Mouse (Mus musculus): Measurements from ENCODE around the gene Adgrf3. TPM values are rescaled to one million over a fixed set of nuclear protein-coding genes. Genes with fewer than 3 reads are reported as not detected.

The Adgrf3 gene
- 0.17 and 0.26 TPM in 2 replicates for polyA plus RNA-seq (2015; fragmentation: Nextera tagmentation; extraction: Ambion mirVana)

DNA sequence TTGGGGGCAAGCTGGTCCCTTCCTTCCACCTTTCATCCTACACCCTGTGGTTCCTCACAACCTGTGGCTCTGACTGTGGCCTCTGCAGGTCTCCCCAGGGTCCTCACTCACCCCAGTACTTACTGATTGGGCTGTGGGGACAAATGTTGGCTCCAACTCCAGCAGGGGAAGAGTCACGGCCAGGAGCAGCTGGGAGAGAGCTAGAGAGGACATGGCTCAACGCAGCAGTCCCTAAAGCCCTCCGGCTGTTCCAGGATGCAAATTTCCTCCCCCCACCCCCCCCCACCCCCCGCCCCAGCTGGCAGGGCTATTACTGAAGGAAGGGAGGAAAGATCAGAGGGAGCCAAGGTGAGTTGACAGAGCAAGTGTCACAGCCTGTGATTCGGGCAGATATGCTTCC is at the start of gene Adgrf3:
Gene Adgrf3, minus strand, starts transcription at position 230 of the 400 bp plus-strand sequence.
- H3K36me3 ChIP-seq: no peaks in the 10 kb centered on the region
- no peak within 1 kb of the TSS for H3K9ac ChIP-seq
- no peaks in the 10 kb centered on the region for H3K9me3 ChIP-seq (replicated peaks)
- 19% methylated on average over 5 of the region's 5 CpGs for WGBS
- no peak for ATAC-seq (replicated peaks; ENCODE audit: low FRiP score)
- H3K4me2 ChIP-seq: no peak within 1 kb of the TSS
- no peaks in the 10 kb centered on the region for H3K27me3 ChIP-seq
- no peak within 1 kb of the TSS for H3K4me3 ChIP-seq (replicated peaks)
- no peaks in the 10 kb centered on the region for H3K4me1 ChIP-seq
- H3K27ac ChIP-seq: no peak within 1 kb of the TSS

DNA sequence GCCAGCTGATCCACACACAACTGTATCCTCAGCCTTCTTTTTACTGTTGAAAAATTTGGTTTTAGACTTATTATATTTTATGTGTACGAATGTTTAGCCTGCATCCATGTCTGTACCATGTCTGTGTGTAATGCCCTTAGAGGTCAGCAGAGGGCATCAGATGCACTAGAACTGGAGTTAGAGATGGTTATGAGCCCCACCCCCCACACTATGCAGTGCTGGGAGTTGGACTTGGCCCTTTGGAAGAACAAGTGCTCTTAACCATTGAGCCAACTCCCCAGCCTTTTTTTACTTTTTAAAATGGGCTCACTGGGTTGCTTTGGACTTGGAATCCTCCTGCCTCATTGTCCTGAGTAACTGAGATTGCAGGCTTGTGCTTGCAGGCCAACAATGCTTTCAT is 42.1 kb upstream of the Adgrf3 start:
- peaks cover 24% of the 10 kb centered on the region for H3K36me3 ChIP-seq
- no peaks in the 10 kb centered on the region for H3K9me3 ChIP-seq (replicated peaks)
- peaks cover 10% of the 10 kb centered on the region for H3K4me1 ChIP-seq
- no peaks in the 10 kb centered on the region for H3K27me3 ChIP-seq
- no peak overlapping the region for H3K4me2 ChIP-seq
- no peak for ATAC-seq (replicated peaks; ENCODE audit: low FRiP score)
- no peak overlapping the region for H3K27ac ChIP-seq
- no peak overlapping the region for H3K9ac ChIP-seq
- 93% methylated on average over 1 of the region's 1 CpGs for WGBS
- no peak overlapping the region for H3K4me3 ChIP-seq (replicated peaks)

DNA sequence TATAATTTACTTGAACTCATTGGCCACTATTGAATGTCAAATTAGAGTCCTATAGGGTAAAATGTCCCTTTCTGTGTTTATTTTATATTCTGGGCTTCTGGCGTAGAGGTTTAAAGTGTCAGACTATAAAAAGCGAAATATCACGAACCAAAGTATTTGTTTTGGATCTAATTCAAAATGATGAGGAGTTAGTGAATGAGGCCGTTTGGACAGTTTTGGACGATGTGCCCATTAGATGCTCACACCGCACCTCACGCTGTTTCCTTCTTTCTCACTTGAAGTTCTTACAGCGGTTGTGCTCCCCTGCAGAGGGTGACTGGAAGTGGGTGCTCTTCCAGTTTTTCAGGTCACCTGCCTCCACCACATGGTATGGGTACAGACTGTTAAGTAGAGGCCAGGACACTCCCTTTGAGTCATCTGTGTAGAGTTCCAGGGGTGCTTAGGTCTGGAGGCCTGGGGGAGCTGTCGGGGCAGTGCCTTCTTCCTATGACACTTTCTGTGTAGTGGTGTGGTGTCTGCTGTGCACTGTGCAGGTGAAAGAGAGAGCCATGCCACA is 40.4 kb upstream of the Adgrf3 start:
- no peak overlapping the region for H3K4me3 ChIP-seq (replicated peaks)
- H3K27me3 ChIP-seq: no peaks in the 10 kb centered on the region

DNA sequence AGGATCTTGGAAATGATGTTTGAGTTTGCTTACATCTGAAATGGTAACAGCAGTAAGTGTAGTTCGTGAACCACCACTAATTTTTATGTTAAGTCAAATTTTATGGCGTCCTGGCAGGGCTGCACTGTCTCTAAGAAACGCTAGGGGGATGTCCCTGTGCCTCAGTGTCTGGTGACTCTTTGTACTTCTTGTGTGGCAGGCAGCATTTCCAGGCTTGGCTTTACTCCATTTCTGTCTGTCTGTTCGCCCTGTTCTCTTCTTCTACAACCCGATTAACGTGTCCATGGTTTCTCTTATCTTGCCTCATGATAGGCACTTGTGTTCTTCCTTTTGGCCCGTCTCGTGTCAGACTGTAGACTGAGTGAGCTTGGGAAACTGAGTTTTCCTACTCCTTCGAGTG is 38.2 kb upstream of the Adgrf3 start:
- Histone ChIP-seq H3K27ac (no peak overlapping the region), H3K4me1 (peaks cover 18% of the 10 kb centered on the region), H3K4me2 (no peak overlapping the region), H3K9me3 (replicated peaks) (no peaks in the 10 kb centered on the region), H3K36me3 (peaks cover 6% of the 10 kb centered on the region), H3K9ac (no peak overlapping the region), H3K27me3 (no peaks in the 10 kb centered on the region), H3K4me3 (replicated peaks) (no peak overlapping the region)
- 63% methylated on average over 9 of the region's 9 CpGs for WGBS
- ATAC-seq (replicated peaks; ENCODE audit: low FRiP score): no peak

More for the DNA sequence above, 40.4 kb upstream of the Adgrf3 start:
- no peaks in the 10 kb centered on the region for H3K9me3 ChIP-seq (replicated peaks)
- H3K4me1 ChIP-seq: peaks cover 18% of the 10 kb centered on the region
- ATAC-seq (replicated peaks; ENCODE audit: low FRiP score): no peak
- WGBS: 77% methylated on average over 9 of the region's 9 CpGs
- no peak overlapping the region for H3K27ac ChIP-seq
- H3K4me2 ChIP-seq: no peak overlapping the region
- H3K9ac ChIP-seq: no peak overlapping the region
- peaks cover 14% of the 10 kb centered on the region for H3K36me3 ChIP-seq

DNA sequence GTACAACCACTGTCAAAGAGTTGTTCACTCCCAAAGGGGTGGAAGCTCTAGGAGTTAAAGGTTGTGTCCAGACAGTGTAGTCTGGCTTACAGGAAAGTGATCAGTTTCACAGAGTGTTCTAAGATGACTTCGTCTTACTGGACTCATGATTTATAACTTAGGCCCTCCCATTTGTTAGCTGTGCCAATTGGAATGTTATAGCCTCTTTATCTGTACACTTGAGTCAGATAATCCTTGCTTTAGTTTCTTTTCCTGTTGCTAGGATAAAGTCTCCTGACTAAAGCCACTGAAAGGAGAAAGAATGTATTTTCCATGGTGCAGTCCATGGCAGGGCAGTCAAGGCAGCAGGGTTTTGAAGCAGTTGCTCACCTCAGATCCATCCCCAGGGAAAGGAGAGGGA is 36.9 kb upstream of the Adgrf3 start:
- peaks cover under 1% of the 10 kb centered on the region; the same call in 1 of the 2 replicates for H3K36me3 ChIP-seq
- H3K27me3 ChIP-seq: no peaks in the 10 kb centered on the region
- no peak for ATAC-seq (replicated peaks; ENCODE audit: low FRiP score)
- peaks cover 18% of the 10 kb centered on the region for H3K4me1 ChIP-seq
- no peak overlapping the region for H3K4me2 ChIP-seq
- 18% methylated on average over 1 of the region's 1 CpGs for WGBS
- no peaks in the 10 kb centered on the region for H3K9me3 ChIP-seq (replicated peaks)
- H3K4me3 ChIP-seq (replicated peaks): no peak overlapping the region
- no peak overlapping the region for H3K9ac ChIP-seq
- no peak overlapping the region for H3K27ac ChIP-seq

DNA sequence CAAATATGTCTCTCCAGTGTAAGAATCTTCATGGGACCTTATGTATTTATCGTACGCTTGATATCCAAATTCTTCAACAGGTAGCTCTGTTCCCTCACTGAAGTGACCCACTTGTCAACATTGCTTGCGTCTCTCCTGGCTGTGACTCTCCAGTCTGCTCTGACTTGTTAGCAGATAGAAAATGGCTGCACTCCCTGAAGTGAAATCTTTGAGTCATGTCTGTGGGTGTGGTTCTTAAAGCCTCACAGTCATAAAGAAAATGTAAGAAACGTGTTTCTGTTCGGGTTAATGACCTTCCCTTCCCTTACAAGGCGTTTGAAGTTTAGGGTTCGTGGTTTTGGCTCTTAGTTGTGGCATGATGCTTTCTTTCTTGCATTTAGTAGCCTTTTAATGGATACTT is 35.0 kb upstream of the Adgrf3 start:
- Histone ChIP-seq H3K4me3 (replicated peaks) (no peak overlapping the region), H3K4me1 (peaks cover 20% of the 10 kb centered on the region), H3K4me2 (no peak overlapping the region), H3K9ac (no peak overlapping the region), H3K9me3 (replicated peaks) (no peaks in the 10 kb centered on the region), H3K27me3 (no peaks in the 10 kb centered on the region), H3K27ac (no peak overlapping the region), H3K36me3 (no peaks in the 10 kb centered on the region)
- WGBS: 82% methylated on average over 7 of the region's 7 CpGs
- no peak for ATAC-seq (replicated peaks; ENCODE audit: low FRiP score)

DNA sequence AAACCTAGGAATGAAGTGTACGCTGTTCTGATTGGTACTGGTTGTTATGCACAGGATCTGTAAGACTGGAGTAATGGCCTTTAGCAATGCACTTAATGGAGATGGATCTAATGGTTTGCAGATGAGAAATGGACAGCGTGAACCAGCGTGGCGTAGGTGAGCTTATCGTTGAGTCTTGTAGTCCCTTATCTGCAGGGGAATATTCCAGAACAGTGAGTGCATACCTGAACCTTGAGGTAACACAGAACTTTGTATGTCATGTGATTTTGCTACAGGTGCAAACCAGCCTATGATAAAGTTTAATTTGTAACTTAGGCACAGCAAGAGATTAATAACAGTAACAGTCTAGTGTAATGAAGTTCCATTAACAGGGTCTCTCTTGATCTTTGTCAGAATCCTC is 33.0 kb upstream of the Adgrf3 start:
- no peak for ATAC-seq (replicated peaks; ENCODE audit: low FRiP score)
- Histone ChIP-seq H3K9ac (no peak overlapping the region), H3K4me3 (replicated peaks) (no peak overlapping the region), H3K27me3 (no peaks in the 10 kb centered on the region), H3K9me3 (replicated peaks) (no peaks in the 10 kb centered on the region), H3K36me3 (no peaks in the 10 kb centered on the region), H3K4me1 (peaks cover 23% of the 10 kb centered on the region), H3K27ac (no peak overlapping the region), H3K4me2 (no peak overlapping the region)
- WGBS: 94% methylated on average over 5 of the region's 5 CpGs

DNA sequence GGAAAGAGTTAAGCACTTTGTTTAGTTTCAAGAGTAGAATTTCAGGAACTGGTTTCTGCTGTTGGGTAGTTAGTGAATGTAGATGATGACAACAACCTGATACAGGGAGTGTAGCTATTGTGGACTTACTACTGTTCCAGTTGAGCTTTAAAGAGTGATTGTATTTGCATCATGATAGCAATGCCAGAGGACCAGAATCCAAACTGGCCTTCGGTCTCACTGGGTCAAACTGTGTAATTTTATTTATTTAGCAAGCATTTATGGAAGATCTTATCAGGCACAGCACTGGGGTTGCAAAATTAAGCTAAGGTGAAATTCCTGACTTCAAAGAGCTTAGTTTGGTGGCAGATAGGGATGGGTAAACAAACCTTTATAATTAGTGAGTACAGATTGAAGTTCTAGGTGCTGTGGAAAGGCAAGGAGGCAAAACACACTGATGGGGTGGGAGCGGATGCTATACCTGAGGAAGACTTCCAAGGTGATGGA is 30.2 kb upstream of the Adgrf3 start:
- Histone ChIP-seq H3K4me3 (replicated peaks) (no peak overlapping the region), H3K27me3 (no peaks in the 10 kb centered on the region), H3K4me1 (peaks cover 25% of the 10 kb centered on the region), H3K27ac (no peak overlapping the region), H3K9ac (no peak overlapping the region), H3K9me3 (replicated peaks) (0 out of 2 replicates have a peak, but pooled peaks cover under 1% of the 10 kb centered on the region), H3K4me2 (no peak overlapping the region), H3K36me3 (peaks cover under 1% of the 10 kb centered on the region; the same call in 1 of the 2 replicates)
- WGBS: 83% methylated on average over 2 of the region's 2 CpGs
- no peak for ATAC-seq (replicated peaks; ENCODE audit: low FRiP score)

DNA sequence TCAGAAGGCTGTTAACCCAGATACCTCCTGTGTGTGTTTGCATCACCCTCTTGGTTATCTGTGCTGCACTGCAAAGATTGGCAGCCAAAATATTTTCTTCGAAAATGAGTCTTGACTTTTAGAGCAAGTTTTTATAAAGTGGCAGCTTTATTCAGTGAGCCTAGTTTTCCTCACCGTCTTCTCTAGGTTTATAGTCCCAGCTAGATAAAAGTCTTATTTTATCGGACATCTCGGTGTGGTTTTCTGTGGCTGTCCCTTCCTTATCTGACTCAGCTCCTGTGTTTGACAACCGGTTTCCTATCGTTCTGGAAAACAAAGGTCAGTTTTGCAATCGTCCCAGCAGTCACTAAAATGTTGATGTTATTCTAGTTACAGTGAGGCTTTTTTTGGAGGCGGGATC is 28.5 kb upstream of the Adgrf3 start:
- H3K4me2 ChIP-seq: peak overlapping the region; percentile 77
- no peaks in the 10 kb centered on the region for H3K27me3 ChIP-seq
- 0 out of 2 replicates have a peak, but pooled peaks cover 5% of the 10 kb centered on the region for H3K9me3 ChIP-seq (replicated peaks)
- peaks cover 25% of the 10 kb centered on the region for H3K4me1 ChIP-seq
- no peak overlapping the region for H3K9ac ChIP-seq
- ATAC-seq (replicated peaks; ENCODE audit: low FRiP score): no peak
- H3K4me3 ChIP-seq (replicated peaks): peak overlapping the region; percentile 83; the same call in 1 of the 2 replicates
- peaks cover 8% of the 10 kb centered on the region; the same call in 1 of the 2 replicates for H3K36me3 ChIP-seq
- 63% methylated on average over 8 of the region's 8 CpGs for WGBS
- no peak overlapping the region for H3K27ac ChIP-seq

DNA sequence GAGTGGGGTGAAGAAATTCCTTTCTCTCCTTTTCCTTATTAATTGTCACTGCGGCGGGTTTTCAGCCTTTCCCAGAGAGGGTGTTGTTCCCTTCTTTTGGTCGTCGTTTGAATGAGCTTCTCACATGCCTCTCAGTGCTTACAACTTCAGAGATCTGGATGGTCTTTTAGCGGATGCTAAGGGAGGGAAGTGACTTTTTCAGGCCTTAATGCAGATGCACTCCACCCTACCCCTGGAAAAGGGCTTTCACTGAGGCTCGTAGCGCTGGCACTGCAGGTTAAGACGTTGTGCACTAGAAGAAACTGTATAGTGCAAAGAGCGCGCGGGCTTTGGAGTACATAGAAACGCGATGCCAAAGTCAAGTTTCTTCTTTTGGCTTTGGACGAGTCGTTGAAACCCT is 27.5 kb upstream of the Adgrf3 start:
- Histone ChIP-seq H3K36me3 (peaks cover 8% of the 10 kb centered on the region; the same call in 1 of the 2 replicates), H3K27ac (peak overlapping the region; percentile 90), H3K9ac (peak overlapping the region; percentile 70), H3K9me3 (replicated peaks) (0 out of 2 replicates have a peak, but pooled peaks cover 5% of the 10 kb centered on the region), H3K4me2 (peak overlapping the region; percentile 77), H3K4me1 (peaks cover 25% of the 10 kb centered on the region), H3K4me3 (replicated peaks) (peak overlapping the region; percentile 83), H3K27me3 (no peaks in the 10 kb centered on the region)
- 2% methylated on average over 15 of the region's 15 CpGs for WGBS
- no peak for ATAC-seq (replicated peaks; ENCODE audit: low FRiP score)

DNA sequence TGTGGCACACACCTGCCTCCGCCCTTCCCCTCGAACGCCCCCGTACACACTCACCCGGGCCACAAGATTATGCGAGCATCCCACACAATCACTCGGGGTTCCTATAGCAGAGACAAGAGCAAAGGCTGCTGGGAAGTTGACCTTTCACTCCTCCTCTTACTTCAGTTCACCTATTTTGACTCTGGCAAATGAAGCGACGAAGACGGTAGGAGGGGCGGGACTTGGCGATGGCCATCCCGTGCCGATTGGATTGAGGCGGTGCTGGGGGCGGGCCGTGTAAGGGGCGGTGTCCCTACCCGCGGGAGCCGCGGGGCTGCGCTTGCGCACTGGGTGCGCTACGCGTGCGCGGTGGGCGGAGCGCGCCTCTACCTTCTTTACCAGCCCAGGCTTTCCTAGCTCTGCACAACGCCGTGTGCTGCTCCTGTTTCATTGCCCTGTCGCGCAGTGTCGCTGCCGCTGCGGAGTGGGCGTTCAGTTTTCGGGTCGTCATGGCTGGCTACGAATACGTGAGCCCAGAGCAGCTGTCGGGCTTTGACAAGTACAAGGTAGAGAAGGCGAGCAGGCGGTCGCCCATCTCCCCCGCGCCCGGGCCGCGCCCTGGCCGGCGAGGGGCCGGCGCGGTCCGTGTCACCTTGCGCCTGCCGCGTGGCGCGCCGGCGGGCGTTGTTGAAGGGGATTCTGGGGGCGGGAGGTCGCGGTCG is 26.9 kb upstream of the Adgrf3 start, which contains the start of gene Selenoi:
Gene Selenoi, plus strand, starts transcription at position 311 of the 701 bp plus-strand sequence.
- peak within 1 kb of the TSS; percentile 70 for H3K9ac ChIP-seq
- peak within 1 kb of the TSS; percentile 77 for H3K4me2 ChIP-seq
- H3K27me3 ChIP-seq: no peaks in the 10 kb centered on the region
- H3K36me3 ChIP-seq: peaks cover 8% of the 10 kb centered on the region; the same call in 1 of the 2 replicates
- peaks cover 25% of the 10 kb centered on the region for H3K4me1 ChIP-seq
- 0 out of 2 replicates have a peak, but pooled peaks cover 5% of the 10 kb centered on the region for H3K9me3 ChIP-seq (replicated peaks)
- WGBS: under 1% methylated on average over 71 of the region's 71 CpGs
- ATAC-seq (replicated peaks; ENCODE audit: low FRiP score): peak; percentile 99
- H3K4me3 ChIP-seq (replicated peaks): peak within 1 kb of the TSS; percentile 83
- H3K27ac ChIP-seq: peak within 1 kb of the TSS; percentile 90

DNA sequence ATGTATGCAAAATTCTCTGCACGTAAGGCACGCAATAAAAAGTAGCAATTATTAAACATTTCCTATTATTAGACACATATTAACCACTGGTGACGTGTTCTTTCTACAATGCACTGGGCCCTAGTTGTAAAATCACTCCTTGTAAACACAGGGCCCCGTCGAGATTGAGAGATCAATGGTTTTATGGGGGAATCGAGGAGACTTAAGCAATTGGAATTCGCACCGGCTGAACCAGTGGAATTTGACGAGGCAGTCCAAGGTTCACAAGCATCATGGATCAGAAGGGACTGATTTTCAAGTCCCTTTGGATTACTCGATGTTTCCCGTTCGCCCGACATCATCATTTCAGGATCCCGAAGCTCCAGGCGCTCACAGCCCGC is 26.4 kb upstream of the Adgrf3 start:
- Histone ChIP-seq H3K4me1 (peaks cover 25% of the 10 kb centered on the region), H3K9me3 (replicated peaks) (0 out of 2 replicates have a peak, but pooled peaks cover 5% of the 10 kb centered on the region), H3K4me2 (peak overlapping the region; percentile 77), H3K9ac (peak overlapping the region; percentile 56), H3K27me3 (no peaks in the 10 kb centered on the region), H3K36me3 (peaks cover 8% of the 10 kb centered on the region; the same call in 1 of the 2 replicates), H3K27ac (peak overlapping the region; percentile 84), H3K4me3 (replicated peaks) (peak overlapping the region; percentile 83)
- 42% methylated on average over 16 of the region's 16 CpGs for WGBS
- no peak for ATAC-seq (replicated peaks; ENCODE audit: low FRiP score)
